Mouse (Mus musculus): ENCODE measurements around the gene Txk.

GRCm38 (mm10) chr5:72671017-72671699, 81.4 kb downstream of the Txk start:
- TF ChIP-seq POLR2A (IDR thresholded peaks at IDR 0.05; ENCODE audit: borderline replicate concordance, insufficient read depth, low read length), result no peak
- TF ChIP-seq CTCF (IDR thresholded peaks at IDR 0.05; ENCODE audit: borderline replicate concordance, insufficient read depth, low read depth, low read length), result no peak

Data from cerebellum, adult 2 months (tissue).